Mouse (Mus musculus) hindbrain, embryonic 10.5 days (tissue): Measurements from ENCODE around the gene Ppm1n. TPM values are rescaled to one million over a fixed set of nuclear protein-coding genes. Genes with fewer than 3 reads are reported as not detected.
A peak's percentile ranks its signal among the peaks of the same experiment; 100 is the strongest.

Source experiments
- DNase-seq: peaks from one replicate; pipeline ENCODE4 v3.0.0-alpha.2; 2017; ENCODE audit warnings: low spot score
- H3K27ac ChIP-seq: fragments of 300-500 bp; sonication (generic); 2 replicates; pipeline ENCODE4 v1.5.1; 2016; ENCODE audit warnings: mild to moderate bottlenecking, moderate library complexity
- H3K27me3 ChIP-seq: fragments of 300-500 bp; sonication (generic); 2 replicates; pipeline ENCODE4 v1.6.1; 2016; ENCODE audit warnings: mild to moderate bottlenecking; ENCODE audit not compliant: poor library complexity, insufficient read depth, severe bottlenecking
- H3K36me3 ChIP-seq: fragments of 300-500 bp; sonication (generic); 2 replicates; pipeline ENCODE4 v1.6.1; 2016; ENCODE audit warnings: mild to moderate bottlenecking, moderate library complexity
- H3K4me1 ChIP-seq: fragments of 300-500 bp; sonication (generic); replicated peaks from 2 replicates; pipeline ENCODE4 v1.6.1; 2016; ENCODE audit warnings: mild to moderate bottlenecking
- H3K4me3 ChIP-seq: fragments of 300-500 bp; sonication (generic); 2 replicates; pipeline ENCODE4 v1.5.1; 2016; ENCODE audit warnings: mild to moderate bottlenecking, moderate library complexity
- H3K9me3 ChIP-seq: fragments of 300-500 bp; sonication (generic); 2 replicates; pipeline ENCODE4 v1.6.1; 2016; ENCODE audit warnings: mild to moderate bottlenecking, moderate library complexity
- WGBS: fragments of 180-500 bp; shearing (Covaris S2); methylation state at CpG from one replicate; pipeline ENCODE4 v1.1.7; 2016; 5-methylcytosine and 5-hydroxymethylcytosine counted together
- polyA plus RNA-seq: library from polyadenylated mRNA; unstranded; fragments of >200 nt; fragmentation: Nextera tagmentation; extraction: Ambion mirVana; gene quantifications from 2 replicates; pipeline ENCODE4 v1.2.1, GENCODE M21; 2016

Ppm1n gene
- polyA plus RNA-seq, 1 experiment from 2014 or later = 0.30 TPM

DNA sequence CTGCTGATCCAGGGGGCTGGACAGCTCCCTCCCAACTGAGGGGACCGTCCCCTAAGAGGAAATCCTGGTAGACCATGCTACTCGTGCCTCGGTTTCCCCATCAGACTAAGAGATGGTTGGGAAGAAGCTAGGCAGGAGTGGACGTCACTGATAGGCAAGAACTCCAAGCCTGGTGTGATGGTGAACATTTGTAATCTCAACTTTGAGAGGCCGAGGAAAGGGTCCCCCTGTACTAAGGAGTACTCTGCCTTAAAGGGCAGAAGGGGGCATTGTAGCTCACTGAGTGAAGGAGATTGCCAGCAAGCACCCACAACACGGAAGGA is 25.5 kb upstream of the Ppm1n start:
- H3K4me3 ChIP-seq = peak overlapping the region; percentile 48
- H3K27ac ChIP-seq = no peak overlapping the region
- H3K36me3 ChIP-seq = no peaks in the 10 kb centered on the region
- 13% methylated on average over 6 of the region's 6 CpGs for WGBS
- H3K27me3 ChIP-seq = peaks cover 73% of the 10 kb centered on the region
- peaks cover 64% of the 10 kb centered on the region for H3K4me1 ChIP-seq
- DNase-seq = no peak
- no peaks in the 10 kb centered on the region for H3K9me3 ChIP-seq

GRCm38 (mm10) chr7:19304501-19305412 is 24.9 kb upstream of the Ppm1n start:
- Histone ChIP-seq H3K27ac (no peak overlapping the region), H3K4me1 (peaks cover 60% of the 10 kb centered on the region), H3K4me3 (peak overlapping the region; percentile 48), H3K36me3 (no peaks in the 10 kb centered on the region), H3K9me3 (no peaks in the 10 kb centered on the region), H3K27me3 (peaks cover 73% of the 10 kb centered on the region)
- 2% methylated on average over 48 of the region's 48 CpGs for WGBS
- DNase-seq = peak; percentile 28

- Histone ChIP-seq H3K36me3 (no peaks in the 10 kb centered on the region), H3K27ac (no peak overlapping the region), H3K9me3 (no peaks in the 10 kb centered on the region), H3K4me1 (peaks cover 51% of the 10 kb centered on the region), H3K27me3 (peaks cover 67% of the 10 kb centered on the region), H3K4me3 (peak overlapping the region; percentile 48)
- peak; percentile 88 for DNase-seq
- WGBS = under 1% methylated on average over 16 of the region's 16 CpGs
Measured at GRCm38 (mm10) chr7:19303770-19304169, 23.9 kb upstream of the Ppm1n start.

- Histone ChIP-seq H3K27me3 (peaks cover 67% of the 10 kb centered on the region), H3K4me1 (peaks cover 43% of the 10 kb centered on the region), H3K36me3 (no peaks in the 10 kb centered on the region), H3K4me3 (no peak overlapping the region), H3K9me3 (no peaks in the 10 kb centered on the region), H3K27ac (no peak overlapping the region)
- DNase-seq = no peak
- 76% methylated on average over 12 of the region's 12 CpGs for WGBS
Measured at GRCm38 (mm10) chr7:19303046-19303305, 23.1 kb upstream of the Ppm1n start.

- Histone ChIP-seq H3K36me3 (no peaks in the 10 kb centered on the region), H3K27me3 (peaks cover 63% of the 10 kb centered on the region), H3K9me3 (no peaks in the 10 kb centered on the region), H3K4me1 (peaks cover 38% of the 10 kb centered on the region), H3K4me3 (peak overlapping the region; percentile 51), H3K27ac (no peak overlapping the region)
- WGBS = 55% methylated on average over 13 of the region's 13 CpGs
- DNase-seq = no peak
Measured at GRCm38 (mm10) chr7:19302264-19303045, 22.6 kb upstream of the Ppm1n start.

DNA sequence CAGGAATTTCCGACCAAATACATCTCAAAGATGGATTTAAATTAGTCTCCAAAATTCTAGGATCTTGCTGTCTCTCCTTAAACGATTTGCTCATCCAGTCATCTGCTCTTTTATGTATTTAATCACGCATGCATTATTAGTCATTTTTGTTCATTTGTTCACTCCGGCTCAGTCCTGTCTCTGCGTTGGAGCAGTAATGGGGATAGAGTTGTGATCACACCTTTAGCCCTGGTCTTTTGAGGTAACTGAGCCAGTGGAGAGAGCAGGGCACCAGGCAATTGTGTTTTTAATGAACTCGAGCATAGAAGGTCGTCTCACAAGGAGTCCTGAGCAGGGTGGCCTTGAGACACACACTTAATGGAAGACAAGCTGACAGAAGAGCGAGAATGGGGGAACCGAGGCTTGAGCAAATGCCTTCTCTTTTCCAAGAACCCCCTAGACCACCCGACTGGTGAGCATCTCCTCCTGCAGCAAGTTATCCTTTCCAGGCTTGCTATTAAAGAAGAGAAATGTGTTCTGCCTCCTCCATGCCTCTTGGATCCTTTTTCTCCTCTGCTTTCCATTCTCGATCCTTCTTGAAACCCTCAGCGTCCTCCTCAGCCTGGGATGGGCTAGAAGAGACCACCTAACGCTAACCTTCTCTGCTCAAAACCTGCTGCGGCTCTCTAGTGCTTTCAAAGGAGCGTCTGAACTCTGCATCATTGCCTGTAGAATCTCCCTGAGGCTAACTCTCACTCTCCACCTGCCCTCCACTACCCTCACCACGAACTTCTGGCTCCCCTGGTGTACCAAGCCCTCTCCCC is 21.8 kb upstream of the Ppm1n start:
- Histone ChIP-seq H3K9me3 (no peaks in the 10 kb centered on the region), H3K4me3 (peak overlapping the region; percentile 51), H3K27ac (no peak overlapping the region), H3K27me3 (peaks cover 55% of the 10 kb centered on the region), H3K36me3 (no peaks in the 10 kb centered on the region), H3K4me1 (peaks cover 37% of the 10 kb centered on the region)
- DNase-seq = peak; percentile 16
- 12% methylated on average over 16 of the region's 16 CpGs for WGBS

DNA sequence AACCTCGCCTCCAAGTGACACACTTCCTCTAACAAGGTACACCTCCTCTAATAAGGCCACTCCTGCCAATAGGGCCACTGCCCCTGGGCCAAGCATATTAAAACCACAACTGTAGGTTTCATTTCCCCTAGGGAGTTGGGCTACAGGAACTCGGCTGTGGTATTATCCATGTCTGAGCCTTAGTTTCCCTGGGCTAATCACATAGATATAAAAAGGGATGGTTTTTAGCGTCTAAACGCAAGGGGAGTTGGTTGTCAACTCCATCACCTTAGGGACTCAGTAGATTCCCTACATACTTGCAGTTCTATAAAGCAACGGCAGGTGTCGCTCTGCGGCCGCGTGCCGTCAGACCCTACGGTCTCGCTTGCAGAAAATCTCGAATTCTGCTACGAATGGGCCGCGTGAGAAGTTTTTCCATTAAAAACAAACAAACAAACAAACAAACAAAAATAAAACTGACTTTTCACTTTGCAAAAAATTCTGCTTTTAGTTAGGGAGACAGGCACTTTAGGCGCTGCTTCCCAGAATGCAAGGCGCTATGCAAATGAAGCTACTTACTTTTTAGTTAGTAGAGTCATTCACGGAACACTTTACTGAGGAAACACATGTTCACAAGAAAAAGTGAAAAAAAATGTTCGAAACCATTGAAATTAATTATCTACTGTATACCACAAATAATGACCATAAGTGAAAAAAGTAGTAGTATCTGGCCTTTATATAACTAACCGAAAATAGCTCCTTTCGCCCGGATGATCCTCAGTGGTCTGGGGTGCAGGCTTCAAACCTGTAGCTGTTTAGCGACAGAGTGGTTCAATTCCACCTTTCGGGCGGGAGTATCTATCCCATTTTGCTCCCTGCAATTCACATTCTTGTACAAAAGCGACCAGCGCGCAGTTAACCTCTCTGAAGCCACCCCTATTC is 20.9 kb upstream of the Ppm1n start:
- peak overlapping the region; percentile 51 for H3K4me3 ChIP-seq
- peaks cover 46% of the 10 kb centered on the region for H3K27me3 ChIP-seq
- no peaks in the 10 kb centered on the region for H3K9me3 ChIP-seq
- under 1% methylated on average over 29 of the region's 29 CpGs for WGBS
- DNase-seq = peak; percentile 79
- H3K36me3 ChIP-seq = no peaks in the 10 kb centered on the region
- peaks cover 37% of the 10 kb centered on the region for H3K4me1 ChIP-seq
- H3K27ac ChIP-seq = peak overlapping the region; percentile 66

DNA sequence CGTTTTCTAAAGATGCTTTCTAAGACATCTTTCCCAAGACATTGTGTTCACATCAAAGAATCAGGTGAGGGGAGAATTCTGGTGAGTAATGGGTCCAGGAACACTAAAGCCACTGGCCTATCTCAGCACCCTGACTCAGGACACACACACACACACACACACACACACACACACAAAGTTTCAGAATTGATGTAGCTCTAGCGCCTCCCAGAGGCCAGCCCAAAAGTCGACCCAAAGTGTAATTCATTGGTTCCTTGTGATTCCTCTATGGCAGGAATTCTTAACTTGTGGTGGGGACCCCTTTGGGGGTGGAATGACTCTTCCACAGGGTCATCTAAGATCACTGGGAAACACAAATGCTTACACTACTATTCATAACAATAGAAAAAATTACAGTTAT is 19.3 kb upstream of the Ppm1n start:
- no peak overlapping the region for H3K4me3 ChIP-seq
- DNase-seq = peak; percentile 60
- 20% methylated on average over 3 of the region's 3 CpGs for WGBS
- no peak overlapping the region for H3K27ac ChIP-seq
- H3K9me3 ChIP-seq = no peaks in the 10 kb centered on the region
- H3K4me1 ChIP-seq = peaks cover 30% of the 10 kb centered on the region
- H3K36me3 ChIP-seq = no peaks in the 10 kb centered on the region; the same call in 1 of the 2 replicates
- H3K27me3 ChIP-seq = peaks cover 30% of the 10 kb centered on the region

DNA sequence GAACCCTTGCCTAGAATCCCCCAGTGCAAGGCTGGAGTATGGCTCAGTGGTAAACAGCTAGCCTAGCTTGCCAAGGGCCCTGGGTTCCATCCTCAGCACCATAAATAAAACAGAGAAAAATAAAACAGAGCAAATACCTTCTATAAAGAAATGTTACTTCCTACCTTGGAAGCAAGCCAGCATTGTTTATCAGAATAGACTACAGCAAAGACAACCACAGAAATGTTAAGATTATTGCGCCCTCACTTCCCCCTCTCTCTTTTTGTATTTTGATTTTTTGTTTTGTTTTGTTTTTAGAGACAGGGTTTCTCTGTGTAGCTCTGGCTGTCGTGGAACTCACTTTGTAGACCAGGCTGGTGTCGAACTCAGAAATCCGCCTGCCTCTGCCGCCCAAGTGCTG is 17.9 kb upstream of the Ppm1n start:
- Histone ChIP-seq H3K4me1 (peaks cover 22% of the 10 kb centered on the region), H3K36me3 (peaks cover 11% of the 10 kb centered on the region), H3K9me3 (no peaks in the 10 kb centered on the region), H3K4me3 (no peak overlapping the region), H3K27me3 (peaks cover 16% of the 10 kb centered on the region), H3K27ac (no peak overlapping the region)
- WGBS = 90% methylated on average over 5 of the region's 5 CpGs
- no peak for DNase-seq

GRCm38 (mm10) chr7:19297034-19297433 is 17.2 kb upstream of the Ppm1n start:
- Histone ChIP-seq H3K4me1 (peaks cover 18% of the 10 kb centered on the region), H3K27ac (no peak overlapping the region), H3K27me3 (peaks cover 9% of the 10 kb centered on the region), H3K36me3 (peaks cover 11% of the 10 kb centered on the region), H3K9me3 (no peaks in the 10 kb centered on the region), H3K4me3 (no peak overlapping the region)
- no peak for DNase-seq
- WGBS = 87% methylated on average over 6 of the region's 6 CpGs

- H3K27me3 ChIP-seq = no peaks in the 10 kb centered on the region
- 14% methylated on average over 22 of the region's 22 CpGs for WGBS
- no peaks in the 10 kb centered on the region for H3K9me3 ChIP-seq
- peaks cover 22% of the 10 kb centered on the region for H3K4me1 ChIP-seq
- peak; percentile 96 for DNase-seq
- peak overlapping the region; percentile 42 for H3K4me3 ChIP-seq
- H3K36me3 ChIP-seq = peaks cover 11% of the 10 kb centered on the region
- peak overlapping the region; percentile 77 for H3K27ac ChIP-seq
Measured at GRCm38 (mm10) chr7:19295503-19296185, 15.8 kb upstream of the Ppm1n start.
